ENCODE assay signal across 11 mouse cellular contexts in genomic region chrX:48428241-48428640, GRCm38 (mm10). TPM values are rescaled to one million over a fixed set of nuclear protein-coding genes. Genes with fewer than 3 reads are reported as not detected.
A peak's percentile ranks its signal among the peaks of the same experiment; 100 is the strongest.
DNase-seq lines count a peak whose midpoint lies in the region; ATAC-seq and TF ChIP-seq lines count a peak whose summit lies in the region.
"Had no signal": no experiment of that assay in that cellular context is flagged by ENCODE, and none has a peak within 500 bp of the region (broad histone marks: within the 10 kb centered on the region; RNA-seq: fewer than 3 reads in every experiment).

No protein-coding gene starts in this region.

- no peak overlapping the region for H3K4me2 ChIP-seq in embryonic facial prominence, embryonic 14.5 days (ENCODE audit: low read depth, low read length)
- H3K4me2 ChIP-seq: midbrain, embryonic 13.5 days had no signal

- TF ChIP-seq POLR2A in spleen, adult 2 months (IDR thresholded peaks at IDR 0.05; ENCODE audit: low read depth, low read length) = no peak

- peak overlapping the region; percentile 40; the same call in 1 of the 2 replicates for H3K27ac ChIP-seq in embryonic facial prominence, embryonic 14.5 days (replicated peaks; ENCODE audit: low read depth, low read length)
- no peak overlapping the region for H3K27ac ChIP-seq in embryonic facial prominence, embryonic 10.5 days (replicated peaks)
- peak overlapping the region; percentile 72 for H3K27ac ChIP-seq in spleen, adult 2 months (ENCODE audit: insufficient read depth, low read length)
- H3K27ac ChIP-seq: midbrain, embryonic 13.5 days had no signal

- H3K4me3 ChIP-seq in embryonic facial prominence, embryonic 14.5 days (ENCODE audit: low read depth, low read length) = no peak overlapping the region
- no peak overlapping the region for H3K4me3 ChIP-seq in embryonic facial prominence, embryonic 10.5 days
- no peak overlapping the region for H3K4me3 ChIP-seq in spleen, adult 2 months (ENCODE audit: extremely low read depth, insufficient read depth, insufficient read length)
- H3K4me3 ChIP-seq: midbrain, embryonic 13.5 days had no signal

- no peak overlapping the region for H3K9ac ChIP-seq in embryonic facial prominence, embryonic 14.5 days (ENCODE audit: low read depth, low read length)
- H3K9ac ChIP-seq: midbrain, embryonic 13.5 days had no signal

- WGBS in embryonic facial prominence, embryonic 14.5 days = 81% methylated on average over 6 of the region's 6 CpGs
- WGBS in embryonic facial prominence, embryonic 10.5 days = 74% methylated on average over 6 of the region's 6 CpGs
- 36% methylated on average over 6 of the region's 6 CpGs for WGBS in spleen, adult 2 months

- H3K9me3 ChIP-seq in embryonic facial prominence, embryonic 14.5 days (ENCODE audit: control insufficient read depth, low read length) = no peaks in the 10 kb centered on the region
- no peaks in the 10 kb centered on the region for H3K9me3 ChIP-seq in embryonic facial prominence, embryonic 10.5 days
- H3K9me3 ChIP-seq: midbrain, embryonic 13.5 days had no signal

- H3K4me1 ChIP-seq in embryonic facial prominence, embryonic 14.5 days (ENCODE audit: control insufficient read depth, insufficient read depth, low read length) = no peaks in the 10 kb centered on the region
- H3K4me1 ChIP-seq in embryonic facial prominence, embryonic 10.5 days = peaks cover 19% of the 10 kb centered on the region
- peaks cover 30% of the 10 kb centered on the region for H3K4me1 ChIP-seq in spleen, adult 2 months (ENCODE audit: control insufficient read depth, insufficient read depth, insufficient read length)
- H3K4me1 ChIP-seq: midbrain, embryonic 13.5 days had no signal

- no peaks in the 10 kb centered on the region for H3K27me3 ChIP-seq in embryonic facial prominence, embryonic 14.5 days (replicated peaks; ENCODE audit: control insufficient read depth, insufficient read depth, low read length)
- peaks cover under 1% of the 10 kb centered on the region; the same call in 1 of the 2 replicates for H3K27me3 ChIP-seq in embryonic facial prominence, embryonic 10.5 days (replicated peaks; ENCODE audit: low read depth, poor library complexity, severe bottlenecking)
- no peaks in the 10 kb centered on the region for H3K27me3 ChIP-seq in spleen, adult 2 months (ENCODE audit: control insufficient read depth, insufficient read depth, low read length)
- H3K27me3 ChIP-seq: midbrain, embryonic 13.5 days; Patski had no signal

- no peak for TF ChIP-seq CTCF in spleen, adult 2 months (IDR thresholded peaks at IDR 0.05; ENCODE audit: extremely low read depth, insufficient read depth, insufficient read length, insufficient replicate concordance)

- no peaks in the 10 kb centered on the region for H3K36me3 ChIP-seq in embryonic facial prominence, embryonic 14.5 days (ENCODE audit: control insufficient read depth, insufficient read depth, low read length)
- no peaks in the 10 kb centered on the region for H3K36me3 ChIP-seq in embryonic facial prominence, embryonic 10.5 days (replicated peaks)
- no peaks in the 10 kb centered on the region for H3K36me3 ChIP-seq in spleen, adult 2 months (ENCODE audit: control insufficient read depth, insufficient read depth, low read length)
- H3K36me3 ChIP-seq: midbrain, embryonic 13.5 days had no signal

- no peak for ATAC-seq in embryonic facial prominence, embryonic 14.5 days (ENCODE audit: low read depth)
- ATAC-seq: midbrain, embryonic 13.5 days; Patski had no signal

- no peak for DNase-seq in embryonic facial prominence, embryonic 14.5 days (ENCODE audit: low spot score)
- DNase-seq in embryonic facial prominence, embryonic 10.5 days (ENCODE audit: low spot score) = no peak
- no peak for DNase-seq in spleen, adult 2 months (ENCODE audit: low read depth in 1 of 2, low spot score in 2 of 2)
- no peak for DNase-seq in spleen, adult 18-20 months
- DNase-seq in kidney, postnatal 36 days = peak; percentile 57 to 63
- DNase-seq in c-Kit-positive CD71-positive TER-119-positive erythroid progenitor cells, embryonic 14.5 days (ENCODE audit: low spot score) = no peak
- DNase-seq in retina, postnatal 1 day = no peak
- no peak for DNase-seq in right cerebral cortex, postnatal 4 days
- DNase-seq: gastrocnemius, postnatal 25 days had no signal

RNA-seq across cellular contexts. Expression of gene Elf4, which starts 34.7 kb away (rescaled TPM):
- 11.5 and 12.7 TPM in 2 replicates for polyA plus RNA-seq in embryonic facial prominence, embryonic 14.5 days (2014; fragmentation: Nextera tagmentation; extraction: Ambion mirVana)
- 2.4 TPM in 2 replicates for polyA plus RNA-seq in embryonic facial prominence, embryonic 10.5 days (2016; fragmentation: Nextera tagmentation; extraction: Ambion mirVana)
- 42.0 and 46.3 TPM in 2 replicates for polyA plus RNA-seq in spleen, adult 2 months (2012; rRNA removed)

Comparison
In these comparisons a context has a peak if more than half of its experiments do, and no peak if none do; other contexts are left out.
1. DNase-seq: peak in kidney, postnatal 36 days (2 of 2); none in embryonic facial prominence, embryonic 14.5 days (single experiment), embryonic facial prominence, embryonic 10.5 days (single experiment), spleen, adult 2 months (0 of 2), spleen, adult 18-20 months (0 of 2), c-Kit-positive CD71-positive TER-119-positive erythroid progenitor cells, embryonic 14.5 days (single experiment), retina, postnatal 1 day (single experiment) and right cerebral cortex, postnatal 4 days (single experiment).